Mouse (Mus musculus): Measurements from ENCODE around the gene Zfp513. TPM values are rescaled to one million over a fixed set of nuclear protein-coding genes. Genes with fewer than 3 reads are reported as not detected.

Zfp513 gene
- total RNA-seq, 2 experiments from 2014 or later, result 24.2 to 28.7 TPM

GRCm38 (mm10) chr5:31179766-31180630 lies 22.1 kb downstream of the Zfp513 start, which contains the start of the genes Gm29609 and Gtf3c2:
Gene Gm29609, minus strand, starts transcription at chr5:31179911.
Gene Gtf3c2, minus strand, starts transcription at chr5:31180144.
- DNase-seq (ENCODE audit: low spot score in 2 of 2), result peak; percentile 96 to 97

- DNase-seq (ENCODE audit: low spot score in 2 of 2), result peak in 1 of 2 experiments; percentile 21
Measured at GRCm38 (mm10) chr5:31179301-31179765, 22.8 kb downstream of the Zfp513 start.

GRCm38 (mm10) chr5:31168630-31169029 lies 33.5 kb downstream of the Zfp513 start:
- no peak for DNase-seq (ENCODE audit: low spot score in 2 of 2)

GRCm38 (mm10) chr5:31164878-31165277 lies 37.2 kb downstream of the Zfp513 start:
- no peak for DNase-seq (ENCODE audit: low spot score in 2 of 2)

GRCm38 (mm10) chr5:31162462-31162861 lies 39.6 kb downstream of the Zfp513 start:
- DNase-seq (ENCODE audit: low spot score in 2 of 2), result no peak

GRCm38 (mm10) chr5:31154152-31154553 lies 48.0 kb downstream of the Zfp513 start, which contains the start of gene Mpv17:
Gene Mpv17, minus strand, starts transcription at chr5:31154251.
- peak; percentile 79 to 83 for DNase-seq (ENCODE audit: low spot score in 2 of 2)

- no peak for DNase-seq (ENCODE audit: low spot score in 2 of 2)
Measured at GRCm38 (mm10) chr5:31153516-31154151, 48.5 kb downstream of the Zfp513 start.

- no peak for DNase-seq (ENCODE audit: low spot score in 2 of 2)
Measured at GRCm38 (mm10) chr5:31151746-31152145, 50.4 kb downstream of the Zfp513 start.

- DNase-seq (ENCODE audit: low spot score in 2 of 2), result no peak
Measured at GRCm38 (mm10) chr5:31149781-31150180, 52.3 kb downstream of the Zfp513 start.

Other genes starting within 250 kb of the Zfp513 start
- gene Preb, start 241.9 kb downstream of the Zfp513 start, total RNA-seq (2021), result 100 to 1,000 TPM; 121 to 133 TPM
- gene Tcf23, start 233.6 kb downstream of the Zfp513 start, total RNA-seq (2021), result under 1 TPM; 0.14 to 0.16 TPM
- gene Atraid, start 154.0 kb downstream of the Zfp513 start, total RNA-seq (2021), result 10 to 100 TPM; 70.6 to 73.8 TPM
- 10 to 100 TPM; 19.3 to 20.9 TPM for gene Slc5a6, start 153.4 kb downstream of the Zfp513 start, total RNA-seq (2021)
- 10 to 100 TPM; 19.2 to 24.4 TPM for gene Cad, start 147.5 kb downstream of the Zfp513 start, total RNA-seq (2021)
- gene Dnajc5g, start 96.0 kb downstream of the Zfp513 start, total RNA-seq (2021), result not detected
- 100 to 1,000 TPM; 145 to 165 TPM for gene Slc30a3, start 94.1 kb downstream of the Zfp513 start, total RNA-seq (2021)
- gene Trim54, start 85.6 kb downstream of the Zfp513 start, total RNA-seq (2021), result 1 to 10 TPM; 1.7 to 1.9 TPM
- gene Ucn, start 63.5 kb downstream of the Zfp513 start, total RNA-seq (2021), result 1 to 10 TPM; 1.4 to 2.8 TPM
- 10 to 100 TPM; 46.9 to 51.8 TPM for gene Mpv17, start 48.1 kb downstream of the Zfp513 start, total RNA-seq (2021)
- gene Gm29609, start 22.4 kb downstream of the Zfp513 start, total RNA-seq (2021), result 1 to 10 TPM; 3.0 to 4.4 TPM
- 10 to 100 TPM; 50.5 to 53.6 TPM for gene Gtf3c2, start 22.2 kb downstream of the Zfp513 start, total RNA-seq (2021)
- 10 to 100 TPM; 77.5 to 80.3 TPM for gene Snx17, start 9.1 kb downstream of the Zfp513 start, total RNA-seq (2021)
- gene Eif2b4, start 8.9 kb downstream of the Zfp513 start, total RNA-seq (2021), result 10 to 100 TPM; 35.4 to 40.1 TPM
- 10 to 100 TPM; 70.7 to 76.2 TPM for gene Ppm1g, start 18.4 kb upstream of the Zfp513 start, total RNA-seq (2021)
- gene Nrbp1, start 38.6 kb upstream of the Zfp513 start, total RNA-seq (2021), result 10 to 100 TPM; 86.2 to 87.1 TPM
- not detected for gene Gm9970, start 38.9 kb upstream of the Zfp513 start, total RNA-seq (2021)
- gene Krtcap3, start 49.4 kb upstream of the Zfp513 start, total RNA-seq (2021), result 1 to 10 TPM; 1.9 to 2.4 TPM
- 100 to 1,000 TPM in 1 of 2 experiments, 10 to 100 TPM in 1; 95.7 to 101 TPM for gene Ift172, start 88.8 kb upstream of the Zfp513 start, total RNA-seq (2021)
- 100 to 1,000 TPM; 159 to 160 TPM for gene Fndc4, start 93.8 kb upstream of the Zfp513 start, total RNA-seq (2021)
- not detected for gene Gckr, start 95.1 kb upstream of the Zfp513 start, total RNA-seq (2021)

Measured in left cerebral cortex, adult 18-20 months (tissue).